Mouse (Mus musculus): ENCODE measurements around the gene Sgtb. TPM values are rescaled to one million over a fixed set of nuclear protein-coding genes. Genes with fewer than 3 reads are reported as not detected.

Sgtb gene
- polyA plus RNA-seq, 1 experiment: 1.6 TPM

DNA sequence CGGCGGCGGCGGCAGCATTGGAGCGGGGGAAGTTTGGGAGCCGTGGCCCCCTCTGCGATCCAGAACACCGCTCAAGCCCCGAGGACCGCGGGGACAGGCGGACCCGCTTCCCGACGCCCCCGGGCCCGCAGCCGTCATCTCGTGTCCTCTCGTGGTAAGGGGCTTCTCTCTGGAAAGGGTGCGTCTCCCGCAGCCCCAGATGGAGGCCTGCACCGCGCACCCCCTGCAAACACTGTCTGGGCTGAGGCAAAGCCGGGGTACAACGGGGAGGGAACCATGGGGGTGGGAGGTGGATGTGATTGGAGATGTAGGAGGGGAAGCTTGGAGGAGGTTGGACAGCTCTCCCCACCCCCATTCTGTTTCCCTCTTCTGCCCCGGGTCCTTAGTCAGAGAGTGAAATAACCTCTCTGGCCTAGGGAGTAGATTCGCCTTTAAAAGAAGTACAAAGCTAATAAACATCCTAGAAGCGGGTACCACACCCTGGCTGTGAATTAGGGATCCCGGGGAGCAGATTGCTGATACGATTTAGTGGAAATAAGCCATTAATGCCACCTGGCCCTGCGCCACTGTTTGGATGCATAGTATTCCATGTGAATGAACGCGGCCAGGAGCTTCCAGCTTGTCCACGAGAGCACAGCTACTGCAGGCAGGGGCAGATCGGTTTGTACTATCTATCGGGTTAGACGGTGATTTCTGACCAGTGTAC lies 428 bp downstream of the Sgtb start:
- DNase-seq (ENCODE audit: low read depth): no peak

- DNase-seq (ENCODE audit: low read depth): no peak
These were observed 985 bp downstream of the Sgtb start for GRCm38 (mm10) chr13:104110526-104110925.

- no peak for DNase-seq (ENCODE audit: low read depth)
These were observed 2.8 kb downstream of the Sgtb start for GRCm38 (mm10) chr13:104112266-104112900.

GRCm38 (mm10) chr13:104113782-104114181 lies 4.2 kb downstream of the Sgtb start:
- DNase-seq (ENCODE audit: low read depth): no peak

DNA sequence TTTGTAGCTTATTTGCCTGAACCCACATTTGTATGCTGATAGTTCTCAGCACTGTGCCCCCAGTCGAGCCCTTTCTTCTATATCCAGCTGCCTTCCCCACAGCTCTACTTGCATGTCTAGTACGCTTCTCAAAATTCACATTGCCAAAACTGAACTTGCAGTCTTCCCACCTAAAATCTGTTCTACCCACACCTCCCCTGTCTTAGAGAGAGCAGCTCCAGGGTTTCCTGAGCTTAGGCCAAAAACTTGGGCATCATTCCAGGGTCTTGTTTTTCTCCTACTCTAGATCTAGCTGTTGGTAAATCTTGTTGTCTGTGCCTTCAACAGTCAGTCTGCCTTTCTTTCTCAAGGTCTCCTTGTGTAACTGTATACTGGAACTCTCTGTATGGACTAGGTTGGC lies 5.3 kb downstream of the Sgtb start:
- no peak for DNase-seq (ENCODE audit: low read depth)

DNA sequence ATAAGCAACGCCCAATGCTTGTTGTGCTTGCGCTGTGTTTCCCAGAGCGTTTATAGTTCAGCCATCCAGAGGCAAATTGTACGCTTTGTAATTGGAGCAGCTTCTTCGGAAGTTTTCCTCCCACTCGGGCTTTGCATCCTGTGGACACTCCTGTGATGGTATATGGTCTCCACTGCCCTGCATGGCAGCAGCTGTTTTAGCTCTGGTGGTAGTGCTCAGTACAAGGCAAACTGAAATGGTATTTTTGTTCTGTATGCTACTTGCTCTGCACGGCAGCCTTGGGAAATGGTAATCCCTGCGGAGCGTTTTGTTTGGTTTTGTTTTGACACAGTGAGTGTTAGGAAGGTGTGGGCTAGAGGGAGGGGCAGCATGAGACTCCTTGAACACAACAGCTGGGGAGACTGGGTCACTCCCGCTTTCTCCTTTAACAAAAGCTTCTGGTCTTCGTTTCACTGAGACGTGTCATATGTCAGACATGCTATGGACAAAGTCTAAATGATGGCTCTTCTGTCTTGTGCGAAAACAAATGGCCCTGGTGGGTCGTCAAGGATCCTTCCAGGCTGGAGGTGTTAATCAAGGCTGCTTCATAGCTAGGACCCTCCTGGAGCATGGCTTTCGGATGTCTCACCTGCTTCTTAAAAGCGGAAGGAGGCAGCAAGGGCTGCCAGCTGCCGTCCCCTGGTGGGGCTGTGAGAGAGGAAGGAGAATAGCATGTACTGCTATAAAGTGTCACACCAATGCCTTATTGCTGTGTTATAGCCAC lies 12.7 kb downstream of the Sgtb start:
- no peak for DNase-seq (ENCODE audit: low read depth)

GRCm38 (mm10) chr13:104123662-104124381 lies 14.3 kb downstream of the Sgtb start:
- DNase-seq (ENCODE audit: low read depth): no peak

DNA sequence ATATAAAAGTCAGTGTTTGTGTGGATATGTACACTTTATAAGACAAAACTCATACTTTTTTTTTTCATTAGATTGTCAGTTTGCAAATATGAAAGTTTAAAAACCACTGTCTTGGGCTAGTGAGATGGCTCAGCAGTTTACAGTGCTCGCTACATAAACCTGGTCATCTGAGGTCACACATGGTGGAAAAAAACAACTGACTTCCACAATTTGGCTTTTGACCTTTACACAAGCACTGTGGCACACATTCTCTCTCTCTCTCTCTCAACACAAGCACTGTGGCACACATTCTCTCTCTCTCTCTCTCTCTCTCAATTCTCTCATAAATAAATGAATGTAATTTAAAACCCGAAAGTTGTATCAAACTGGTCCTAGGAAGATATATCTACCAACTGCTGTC lies 23.0 kb downstream of the Sgtb start:
- DNase-seq (ENCODE audit: low read depth): no peak

DNA sequence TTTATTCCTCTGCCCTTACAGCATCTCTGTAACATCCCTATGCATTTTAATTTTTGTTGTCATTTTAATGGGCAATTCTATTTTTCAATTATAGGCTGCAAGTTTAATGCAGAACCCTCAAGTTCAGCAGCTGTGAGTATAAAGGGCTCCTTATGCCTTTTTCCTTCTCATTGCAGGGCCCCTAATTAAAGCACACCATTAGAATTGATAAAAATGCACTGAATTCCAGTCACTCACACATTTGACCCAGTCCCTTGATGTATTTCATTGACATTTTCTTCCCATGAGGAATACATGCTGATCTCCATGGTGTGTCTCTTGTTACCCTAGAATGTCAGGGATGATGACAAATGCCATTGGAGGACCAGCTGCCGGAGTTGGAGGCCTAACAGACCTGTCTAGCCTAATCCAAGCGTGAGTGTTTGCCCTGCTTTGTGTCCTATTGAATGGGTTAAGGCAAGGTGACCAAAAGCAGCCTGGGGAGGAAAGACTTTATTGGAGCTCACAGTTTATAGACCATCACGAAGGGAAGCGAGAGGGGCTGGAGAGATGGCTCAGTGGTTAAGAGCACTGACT lies 25.1 kb downstream of the Sgtb start:
- DNase-seq (ENCODE audit: low read depth): no peak

- DNase-seq (ENCODE audit: low read depth): no peak
These were observed 30.0 kb downstream of the Sgtb start for GRCm38 (mm10) chr13:104139369-104140209.

DNA sequence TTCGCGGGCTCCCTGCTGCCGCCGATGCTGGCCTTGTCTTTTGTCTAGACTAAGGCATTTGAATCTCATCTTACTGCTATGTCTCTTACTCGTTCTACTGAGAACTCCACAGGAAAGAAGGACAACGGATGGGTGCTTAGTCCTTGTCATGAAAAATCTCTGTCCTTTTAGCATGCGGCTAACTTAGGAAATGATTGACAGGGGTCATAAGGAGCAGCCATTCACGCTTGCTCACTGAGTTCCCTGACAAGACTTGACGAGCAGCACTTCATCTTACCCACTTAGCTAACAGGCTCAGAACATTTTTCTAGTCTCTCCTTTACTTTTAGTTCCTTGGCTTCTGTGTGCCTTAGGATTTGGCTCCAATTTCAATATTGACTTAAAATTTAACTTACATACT lies 35.3 kb downstream of the Sgtb start:
- DNase-seq (ENCODE audit: low read depth): no peak

- peak; percentile 58 for DNase-seq (ENCODE audit: low read depth)
These were observed 36.1 kb downstream of the Sgtb start for GRCm38 (mm10) chr13:104145646-104146045.

- DNase-seq (ENCODE audit: low read depth): no peak
These were observed 44.6 kb downstream of the Sgtb start for GRCm38 (mm10) chr13:104154180-104154579.

DNA sequence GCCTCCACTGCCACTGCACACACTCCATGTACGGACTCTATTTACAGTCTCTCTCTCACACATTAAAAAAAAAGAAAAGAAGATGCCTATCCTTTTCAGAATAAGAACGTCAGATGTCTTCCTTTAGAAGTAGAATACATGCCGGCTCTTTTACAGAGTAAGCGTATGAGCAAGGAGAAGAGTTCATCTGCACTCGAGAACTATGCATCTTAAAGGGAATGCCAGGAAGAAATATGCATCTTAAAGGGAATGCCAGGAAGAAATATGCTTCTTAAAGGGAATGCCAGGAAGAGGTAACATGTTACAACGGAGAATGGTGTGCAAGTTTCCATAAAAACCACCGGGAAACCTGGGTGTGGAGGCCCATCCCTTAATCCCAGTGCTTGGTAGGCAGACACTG lies 45.6 kb downstream of the Sgtb start:
- DNase-seq (ENCODE audit: low read depth): no peak

DNA sequence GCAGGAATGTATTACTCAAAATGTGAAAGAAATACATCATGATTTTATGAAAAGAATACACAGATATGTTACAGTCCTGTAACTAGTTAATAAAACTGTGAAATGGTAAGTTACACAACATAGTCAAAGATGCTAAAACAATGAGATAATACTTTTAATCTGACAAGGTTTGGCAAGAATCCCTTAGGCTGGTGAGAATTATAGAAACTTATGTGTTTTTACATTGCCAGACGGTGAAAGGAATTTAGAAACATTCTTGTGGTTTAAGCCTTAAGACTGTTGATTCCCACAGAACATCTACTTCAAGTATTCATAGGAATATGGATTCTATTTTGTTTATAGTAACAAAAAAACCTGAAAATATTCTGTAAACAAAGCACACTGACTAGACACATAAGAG lies 46.1 kb downstream of the Sgtb start:
- no peak for DNase-seq (ENCODE audit: low read depth)

DNA sequence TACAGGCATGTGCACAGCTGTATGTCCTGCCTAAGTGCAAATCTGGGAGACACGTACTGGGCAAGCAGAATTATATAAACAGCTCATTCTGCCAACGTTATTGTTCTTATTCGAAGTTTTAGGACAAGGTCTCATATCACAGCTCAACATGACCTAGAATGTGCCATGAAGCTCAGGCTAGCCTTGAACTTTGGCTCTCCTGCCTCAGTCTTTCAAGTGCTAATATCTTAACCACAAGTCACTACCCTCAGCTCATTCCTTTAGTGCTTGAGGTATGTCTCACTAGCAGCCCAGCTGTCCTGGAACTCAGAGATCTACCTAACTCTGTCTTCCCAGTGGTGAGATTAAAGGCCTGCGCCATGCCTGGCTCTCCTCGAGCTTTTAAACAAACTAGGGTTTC lies 62.2 kb downstream of the Sgtb start:
- DNase-seq (ENCODE audit: low read depth): no peak

GRCm38 (mm10) chr13:104172498-104172897 lies 63.0 kb downstream of the Sgtb start:
- no peak for DNase-seq (ENCODE audit: low read depth)

DNA sequence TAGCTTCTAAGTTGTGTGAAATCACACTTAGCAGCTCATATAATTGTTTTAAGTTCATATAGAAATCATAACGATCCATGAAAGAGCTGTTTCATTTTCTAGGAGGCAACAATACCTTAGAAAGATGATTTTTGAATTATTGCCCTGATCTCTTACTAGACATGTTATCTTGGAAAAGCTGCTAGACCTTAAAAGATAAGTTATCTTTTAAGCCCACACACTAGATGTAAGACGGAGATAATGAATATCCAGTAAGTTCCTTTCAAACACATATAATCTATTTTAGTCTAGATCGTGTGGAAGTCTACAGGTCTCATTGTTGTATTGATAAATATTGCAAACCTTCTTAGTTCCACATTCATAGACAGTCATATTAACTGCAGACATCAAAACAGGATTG lies 67.3 kb downstream of the Sgtb start:
- no peak for DNase-seq (ENCODE audit: low read depth)

DNA sequence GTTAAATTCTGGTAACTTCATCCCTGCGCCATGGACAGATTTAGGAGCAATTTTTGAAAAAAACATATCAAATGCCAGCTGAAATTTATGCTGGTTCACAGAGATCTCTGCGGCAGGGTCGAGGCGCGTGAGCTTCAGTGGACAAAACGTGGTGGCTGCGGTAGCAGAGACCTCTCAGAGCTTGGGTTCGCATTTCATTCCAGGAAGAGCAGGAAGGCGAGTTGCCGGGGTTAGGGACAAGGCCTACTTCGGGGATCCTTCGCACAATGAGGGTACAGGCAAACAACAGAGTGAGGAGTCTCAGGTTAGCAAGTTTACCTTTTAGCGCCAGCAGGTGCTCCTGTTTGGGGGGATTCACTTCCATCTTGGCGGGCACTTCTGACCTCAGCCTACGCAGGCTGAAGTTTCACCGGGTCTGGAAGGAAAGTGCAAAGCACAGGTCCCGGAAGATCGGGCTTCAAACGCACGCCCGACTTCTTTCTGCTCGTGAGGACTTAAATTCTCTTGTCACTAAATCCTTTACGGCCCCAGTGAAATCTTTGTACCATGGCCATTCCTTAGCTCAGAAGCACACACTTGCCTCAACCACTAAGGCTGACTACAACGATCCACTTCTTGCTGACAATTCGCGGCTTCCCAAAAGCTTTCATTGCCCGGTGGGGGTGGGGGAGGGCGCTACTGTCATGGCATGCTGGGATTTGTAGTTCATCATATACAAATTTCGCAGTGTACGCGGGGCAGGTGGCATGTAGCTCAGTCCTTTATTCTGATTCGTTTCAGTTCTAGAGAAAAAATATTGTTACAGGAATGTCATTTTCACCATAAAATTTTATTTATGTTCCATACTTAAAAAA lies 68.5 kb downstream of the Sgtb start, which contains the start of gene Trappc13:
Gene Trappc13 (minus strand): TSS at position 674 of the 854 bp plus-strand sequence.
- no peak for DNase-seq (ENCODE audit: low read depth)

DNA sequence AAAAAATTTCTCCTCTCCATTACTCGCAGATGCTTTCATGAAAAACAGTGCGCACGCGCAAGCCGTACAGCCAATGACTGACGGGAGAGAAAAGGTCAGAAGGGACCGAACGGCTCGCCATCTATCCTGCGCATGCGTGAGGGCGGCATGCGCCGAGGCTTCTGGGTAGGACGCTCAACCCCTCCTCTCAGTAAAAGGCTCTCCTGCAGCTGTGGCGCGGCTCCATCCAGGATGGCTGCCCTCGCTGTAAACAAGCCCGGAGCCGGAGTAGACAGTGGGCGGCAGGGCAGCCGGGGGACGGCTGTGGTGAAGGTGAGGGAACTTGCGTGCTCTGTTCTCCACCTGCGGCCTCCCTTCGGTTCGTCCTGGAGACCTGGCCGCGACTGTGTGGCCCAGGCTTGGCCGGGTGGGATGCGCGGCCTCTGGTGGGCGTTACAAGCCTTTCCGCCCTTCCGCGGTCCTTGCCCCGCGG lies 69.1 kb downstream of the Sgtb start, which contains the start of gene Trim23:
Gene Trim23 (plus strand): TSS at position 148 of the 472 bp plus-strand sequence.
- DNase-seq (ENCODE audit: low read depth): peak; percentile 91
